Mouse (Mus musculus): ENCODE data around the gene Dyrk1b.

GRCm38 (mm10) chr7:28185884-28186283, 6.6 kb downstream of the Dyrk1b start:
- no peak for TF ChIP-seq POLR2A (IDR thresholded peaks at IDR 0.05; ENCODE audit: borderline replicate concordance, low read depth, low read length)
- no peak for TF ChIP-seq CTCF (IDR thresholded peaks at IDR 0.05; ENCODE audit: low read depth, low read length)
